Mouse (Mus musculus): ENCODE measurements at regions not wholly inside any gene's neighbourhood (a gene's known extent, or its start where the extent isn't known, plus 50 kb on each side); places are given as distances from the start of the nearest gene placed in this dataset.

- DNase-seq (ENCODE audit: low read depth, low spot score) = no peak
- no peak overlapping the region for H3K9ac ChIP-seq (ENCODE audit: insufficient read depth, low read depth, low read length, poor library complexity, severe bottlenecking)
- TF ChIP-seq ZC3H11A (IDR thresholded peaks at IDR 0.05; ENCODE audit: borderline replicate concordance, low read depth, low read length) (no peak), CHD2 (IDR thresholded peaks at IDR 0.05; ENCODE audit: low read depth, low read length) (no peak)
- no peaks in the 10 kb centered on the region for H3K36me3 ChIP-seq (ENCODE audit: control insufficient read depth, insufficient read depth, low read length, poor library complexity, severe bottlenecking)
- in situ Hi-C loops (cut with MboI; ENCODE audit: low sequenced_read_pairs in 2 of 2, unreplicated experiment in 2 of 2) = no loop called here
- H3K27ac ChIP-seq (ENCODE audit: insufficient read depth, low read depth, low read length, poor library complexity, severe bottlenecking) = no peak overlapping the region
- no peak overlapping the region for H3K4me3 ChIP-seq (ENCODE audit: insufficient read depth in 1 of 2, low read depth in 1 of 2, low read length in 2 of 2, poor library complexity in 1 of 2, severe bottlenecking in 1 of 2)
- no peaks in the 10 kb centered on the region for H3K9me3 ChIP-seq (ENCODE audit: control insufficient read depth, insufficient read depth, low read depth, low read length)
- no peaks in the 10 kb centered on the region for H3K4me1 ChIP-seq (ENCODE audit: control insufficient read depth in 2 of 2, insufficient read depth in 2 of 2, low read length in 2 of 2, poor library complexity in 1 of 2)
Measured at GRCm38 (mm10) chr8:23314275-23315123, 903.3 kb downstream of the Mrps31 start.

DNA sequence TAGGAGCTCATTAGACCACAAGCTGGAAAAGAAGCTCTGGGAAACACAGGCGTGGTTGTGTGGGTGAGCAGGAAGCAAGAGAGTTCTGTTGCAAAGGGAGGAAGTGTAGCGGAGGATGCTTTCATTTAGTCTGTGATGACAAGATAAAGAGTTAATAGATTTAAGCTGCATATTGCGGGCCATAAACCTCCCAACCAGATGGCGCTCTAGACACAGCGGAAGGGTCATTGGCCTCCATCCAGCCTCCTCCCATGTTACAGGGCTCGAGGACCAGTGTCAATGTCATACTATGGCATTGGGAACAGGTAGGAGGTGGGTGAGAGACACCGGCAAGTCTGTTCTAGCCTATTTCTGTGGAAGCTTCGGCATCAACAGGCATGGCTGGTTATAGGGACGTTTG, 908.4 kb downstream of the Mrps31 start:
- no peak for DNase-seq (ENCODE audit: low read depth, low spot score)
- no peak overlapping the region for H3K27ac ChIP-seq (ENCODE audit: insufficient read depth, low read depth, low read length, poor library complexity, severe bottlenecking)

GRCm38 (mm10) chr8:23321166-23321565, 910.0 kb downstream of the Mrps31 start:
- in situ Hi-C loops (cut with MboI; ENCODE audit: low sequenced_read_pairs in 2 of 2, unreplicated experiment in 2 of 2) = no loop called here
- H3K9ac ChIP-seq (ENCODE audit: insufficient read depth, low read depth, low read length, poor library complexity, severe bottlenecking) = no peak overlapping the region
- H3K27ac ChIP-seq (ENCODE audit: insufficient read depth, low read depth, low read length, poor library complexity, severe bottlenecking) = no peak overlapping the region
- H3K4me1 ChIP-seq (ENCODE audit: control insufficient read depth in 2 of 2, insufficient read depth in 2 of 2, low read length in 2 of 2, poor library complexity in 1 of 2) = no peaks in the 10 kb centered on the region
- no peaks in the 10 kb centered on the region for H3K9me3 ChIP-seq (ENCODE audit: control insufficient read depth, insufficient read depth, low read depth, low read length)
- TF ChIP-seq MAFK (IDR thresholded peaks at IDR 0.05; ENCODE audit: insufficient read depth, low read depth, low read length) = no peak
- TF ChIP-seq CHD2 (IDR thresholded peaks at IDR 0.05; ENCODE audit: low read depth, low read length) = no peak
- no peak for TF ChIP-seq HCFC1 (IDR thresholded peaks at IDR 0.05; ENCODE audit: borderline replicate concordance, insufficient read depth, low read length)
- TF ChIP-seq ZNF384 (IDR thresholded peaks at IDR 0.05; ENCODE audit: low read depth, low read length) = no peak
- TF ChIP-seq ZC3H11A (IDR thresholded peaks at IDR 0.05; ENCODE audit: borderline replicate concordance, low read depth, low read length) = no peak
- H3K36me3 ChIP-seq (ENCODE audit: control insufficient read depth, insufficient read depth, low read length, poor library complexity, severe bottlenecking) = no peaks in the 10 kb centered on the region
- no peak for DNase-seq (ENCODE audit: low read depth, low spot score)
- no peak overlapping the region for H3K4me3 ChIP-seq (ENCODE audit: insufficient read depth in 1 of 2, low read depth in 1 of 2, low read length in 2 of 2, poor library complexity in 1 of 2, severe bottlenecking in 1 of 2)

More for the DNA sequence above, 908.4 kb downstream of the Mrps31 start:
- Histone ChIP-seq H3K36me3 (ENCODE audit: control insufficient read depth, insufficient read depth, low read length, poor library complexity, severe bottlenecking) (no peaks in the 10 kb centered on the region), H3K9ac (ENCODE audit: insufficient read depth, low read depth, low read length, poor library complexity, severe bottlenecking) (no peak overlapping the region), H3K4me1 (ENCODE audit: control insufficient read depth in 2 of 2, insufficient read depth in 2 of 2, low read length in 2 of 2, poor library complexity in 1 of 2) (no peaks in the 10 kb centered on the region), H3K9me3 (ENCODE audit: control insufficient read depth, insufficient read depth, low read depth, low read length) (no peaks in the 10 kb centered on the region), H3K4me3 (ENCODE audit: insufficient read depth in 1 of 2, low read depth in 1 of 2, low read length in 2 of 2, poor library complexity in 1 of 2, severe bottlenecking in 1 of 2) (no peak overlapping the region)
- no peak for TF ChIP-seq ZC3H11A (IDR thresholded peaks at IDR 0.05; ENCODE audit: borderline replicate concordance, low read depth, low read length)
- TF ChIP-seq ZNF384 (IDR thresholded peaks at IDR 0.05; ENCODE audit: low read depth, low read length) = no peak
- TF ChIP-seq HCFC1 (IDR thresholded peaks at IDR 0.05; ENCODE audit: borderline replicate concordance, insufficient read depth, low read length) = no peak
- no peak for TF ChIP-seq MAFK (IDR thresholded peaks at IDR 0.05; ENCODE audit: insufficient read depth, low read depth, low read length)
- TF ChIP-seq CHD2 (IDR thresholded peaks at IDR 0.05; ENCODE audit: low read depth, low read length) = no peak
- in situ Hi-C loops (cut with MboI; ENCODE audit: low sequenced_read_pairs in 2 of 2, unreplicated experiment in 2 of 2) = no loop called here

- Histone ChIP-seq H3K27ac (ENCODE audit: insufficient read depth, low read depth, low read length, poor library complexity, severe bottlenecking) (no peak overlapping the region), H3K9me3 (ENCODE audit: control insufficient read depth, insufficient read depth, low read depth, low read length) (no peaks in the 10 kb centered on the region), H3K4me1 (ENCODE audit: control insufficient read depth in 2 of 2, insufficient read depth in 2 of 2, low read length in 2 of 2, poor library complexity in 1 of 2) (no peaks in the 10 kb centered on the region), H3K4me3 (ENCODE audit: insufficient read depth in 1 of 2, low read depth in 1 of 2, low read length in 2 of 2, poor library complexity in 1 of 2, severe bottlenecking in 1 of 2) (no peak overlapping the region), H3K36me3 (ENCODE audit: control insufficient read depth, insufficient read depth, low read length, poor library complexity, severe bottlenecking) (no peaks in the 10 kb centered on the region), H3K9ac (ENCODE audit: insufficient read depth, low read depth, low read length, poor library complexity, severe bottlenecking) (no peak overlapping the region)
- in situ Hi-C loops (cut with MboI; ENCODE audit: low sequenced_read_pairs in 2 of 2, unreplicated experiment in 2 of 2) = loop anchor here in 1 of 2 experiments (25.0 kb wide), 1 partner anchor 185 kb away; no protein-coding TSS in a partner anchor
- no peak for TF ChIP-seq HCFC1 (IDR thresholded peaks at IDR 0.05; ENCODE audit: borderline replicate concordance, insufficient read depth, low read length)
- no peak for TF ChIP-seq MAFK (IDR thresholded peaks at IDR 0.05; ENCODE audit: insufficient read depth, low read depth, low read length)
- TF ChIP-seq CHD2 (IDR thresholded peaks at IDR 0.05; ENCODE audit: low read depth, low read length) = no peak
- no peak for TF ChIP-seq ZNF384 (IDR thresholded peaks at IDR 0.05; ENCODE audit: low read depth, low read length)
- no peak for TF ChIP-seq ZC3H11A (IDR thresholded peaks at IDR 0.05; ENCODE audit: borderline replicate concordance, low read depth, low read length)
- no peak for DNase-seq (ENCODE audit: low read depth, low spot score)
Measured at GRCm38 (mm10) chr8:23327283-23327682, 916.1 kb downstream of the Mrps31 start.
